Mouse (Mus musculus) stomach, embryonic 14.5 days (tissue): ENCODE measurements around the gene Vmn2r55. TPM values are rescaled to one million over a fixed set of nuclear protein-coding genes. Genes with fewer than 3 reads are reported as not detected.
"Not testable (repeated sequence)": the region's sequence is repeated elsewhere in the genome, so short reads cannot be mapped to it uniquely, and the experiment has no call there.

ENCODE experiments used
- ATAC-seq: fragments of 200-750 bp; cut with Nextera tagmentation; 2 replicates; pipeline ENCODE4 v1.8.0; 2017; ENCODE audit warnings: low read depth, moderate TSS enrichment; ENCODE audit not compliant: insufficient number of reproducible peaks, insufficient read depth, low FRiP score
- H3K27ac ChIP-seq: fragments of 300-500 bp; sonication (generic); 2 replicates; pipeline ENCODE4 v1.5.1; 2014; ENCODE audit warnings: mild to moderate bottlenecking, low read length, moderate library complexity, mixed read lengths
- H3K27me3 ChIP-seq: fragments of 300-500 bp; sonication (generic); 2 replicates; pipeline ENCODE4 v1.6.1; 2014; ENCODE audit warnings: low read length, control low read depth, mixed read lengths; ENCODE audit not compliant: control insufficient read depth, insufficient read depth
- H3K36me3 ChIP-seq: fragments of 300-500 bp; sonication (generic); 2 replicates; pipeline ENCODE4 v1.6.1; 2014; ENCODE audit warnings: mild to moderate bottlenecking, control low read depth, low read length, moderate library complexity, mixed read lengths; ENCODE audit not compliant: control insufficient read depth, insufficient read depth
- H3K4me1 ChIP-seq: fragments of 300-500 bp; sonication (generic); 2 replicates; pipeline ENCODE4 v1.6.1; 2014; ENCODE audit warnings: low read length, control low read depth, mixed read lengths; ENCODE audit not compliant: control insufficient read depth, insufficient read depth
- H3K4me2 ChIP-seq: fragments of 300-500 bp; sonication (generic); replicated peaks from 2 replicates; pipeline ENCODE4 v1.6.1; 2014; ENCODE audit warnings: low read depth, low read length, control low read depth
- H3K4me3 ChIP-seq: fragments of 300-500 bp; sonication (generic); 2 replicates; pipeline ENCODE4 v1.5.1; 2014; ENCODE audit warnings: low read depth, low read length, control low read depth
- H3K9ac ChIP-seq: fragments of 300-500 bp; sonication (generic); replicated peaks from 2 replicates; pipeline ENCODE4 v1.6.1; 2014; ENCODE audit warnings: low read depth, mild to moderate bottlenecking, control low read depth, low read length, moderate library complexity, mixed read lengths
- H3K9me3 ChIP-seq: fragments of 300-500 bp; sonication (generic); 2 replicates; pipeline ENCODE4 v1.6.1; 2016; ENCODE audit warnings: low read depth, low read length, control low read depth; ENCODE audit not compliant: control insufficient read depth
- WGBS: fragments of 180-500 bp; shearing (Covaris S2); extraction: QIAGEN DNeasy Blood & Tissue Kit; methylation state at CpG from one replicate; pipeline ENCODE4 v1.1.7; 2014; 5-methylcytosine and 5-hydroxymethylcytosine counted together
- polyA plus RNA-seq: library from polyadenylated mRNA; unstranded; fragments of >200 nt; fragmentation: Nextera tagmentation; extraction: Ambion mirVana; gene quantifications from 2 replicates; pipeline ENCODE4 v1.2.1, GENCODE M21; 2014

The Vmn2r55 gene
- not detected in 2 replicates for polyA plus RNA-seq

GRCm38 (mm10) chr7:12684903-12685302, at the start of gene Vmn2r55:
TSS of gene Vmn2r55 (minus strand) at chr7:12685003.
- H3K27me3 ChIP-seq, H3K4me2 ChIP-seq, H3K9ac ChIP-seq, ATAC-seq, H3K27ac ChIP-seq, H3K36me3 ChIP-seq, H3K9me3 ChIP-seq, H3K4me3 ChIP-seq, H3K4me1 ChIP-seq: not testable (repeated sequence)
- 93% methylated on average over 3 of the region's 3 CpGs for WGBS

GRCm38 (mm10) chr7:12640219-12640618, 44.6 kb downstream of the Vmn2r55 start, which contains the start of gene Vmn2r54:
TSS of gene Vmn2r54 (minus strand) at chr7:12640319.
- not testable (repeated sequence) for H3K4me2 ChIP-seq, H3K27me3 ChIP-seq, H3K9me3 ChIP-seq, H3K4me3 ChIP-seq, H3K36me3 ChIP-seq, H3K4me1 ChIP-seq, ATAC-seq, H3K27ac ChIP-seq, H3K9ac ChIP-seq
- 77% methylated on average over 3 of the region's 4 CpGs for WGBS

GRCm38 (mm10) chr7:12608688-12609087, 76.1 kb downstream of the Vmn2r55 start, which contains the start of gene Vmn2r53:
TSS of gene Vmn2r53 (minus strand) at chr7:12608788.
- no peaks in the 10 kb centered on the region for H3K27me3 ChIP-seq
- H3K4me2 ChIP-seq = no peak within 1 kb of the TSS
- no peak within 1 kb of the TSS for H3K27ac ChIP-seq
- no peaks in the 10 kb centered on the region for H3K4me1 ChIP-seq
- H3K9ac ChIP-seq = no peak within 1 kb of the TSS
- ATAC-seq = no peak
- H3K4me3 ChIP-seq = no peak within 1 kb of the TSS
- H3K36me3 ChIP-seq = no peaks in the 10 kb centered on the region
- peaks cover 4% of the 10 kb centered on the region; the same call in 1 of the 2 replicates for H3K9me3 ChIP-seq

Other genes with a start within 250 kb of the Vmn2r55 start
- 27.2 and 27.3 TPM in 2 replicates for gene Zfp606, start 206.7 kb downstream of the Vmn2r55 start, polyA plus RNA-seq
- not detected in 2 replicates for gene 2900092C05Rik, start 172.5 kb downstream of the Vmn2r55 start, polyA plus RNA-seq
- 0.03 TPM in 1 of 2 replicates, not detected in the other for gene Vmn2r53, start 76.2 kb downstream of the Vmn2r55 start, polyA plus RNA-seq
- gene Vmn2r54, start 44.7 kb downstream of the Vmn2r55 start, polyA plus RNA-seq = not detected in 2 replicates
- gene Vmn2r56, start 50.0 kb upstream of the Vmn2r55 start, polyA plus RNA-seq = not detected in 2 replicates
- 8.2 and 10.5 TPM in 2 replicates for gene Zscan18, start 118.6 kb upstream of the Vmn2r55 start, polyA plus RNA-seq
- 23.9 and 24.4 TPM in 2 replicates for gene Zfp329, start 133.9 kb upstream of the Vmn2r55 start, polyA plus RNA-seq
- 29.9 and 35.7 TPM in 2 replicates for gene Zfp110, start 149.8 kb upstream of the Vmn2r55 start, polyA plus RNA-seq
- gene Zfp128, start 196.2 kb upstream of the Vmn2r55 start, polyA plus RNA-seq = 4.5 and 4.6 TPM in 2 replicates
- gene Zscan22, start 212.8 kb upstream of the Vmn2r55 start, polyA plus RNA-seq = 22.4 and 23.0 TPM in 2 replicates
- gene Rps5, start 237.3 kb upstream of the Vmn2r55 start, polyA plus RNA-seq = 1,309 and 1,442 TPM in 2 replicates
- gene Rnf225, start 242.4 kb upstream of the Vmn2r55 start, polyA plus RNA-seq = 0.97 and 1.4 TPM in 2 replicates